Mouse (Mus musculus): Measurements from ENCODE around the gene Hadhb. TPM values are rescaled to one million over a fixed set of nuclear protein-coding genes. Genes with fewer than 3 reads are reported as not detected.

The Hadhb gene
- total RNA-seq (2021), result 1,392 and 1,422 TPM in 2 replicates
- long read RNA-seq, experiment 1, transcript Hadhb-203 (16 exons, 2,048 nt), result minor isoform, 789 of 1,763 reads
- long read RNA-seq, experiment 1, transcript Hadhb-202 (16 exons, 2,045 nt), result minor isoform, 18 of 1,763 reads
- long read RNA-seq, experiment 1, transcript Hadhb-201 (16 exons, 2,033 nt), result major isoform, 848 of 1,763 reads
- long read RNA-seq, experiment 1, partial matches to known transcripts, result 69 of 1,763 reads
- long read RNA-seq, experiment 1, other reads (novel, unspliced or antisense), result 38 of 1,763 reads
- long read RNA-seq, experiment 2, transcript Hadhb-201 (16 exons, 2,033 nt), result minor isoform, 680 of 1,546 reads
- long read RNA-seq, experiment 2, transcript Hadhb-202 (16 exons, 2,045 nt), result minor isoform, 25 of 1,546 reads
- long read RNA-seq, experiment 2, transcript Hadhb-203 (16 exons, 2,048 nt), result major isoform, 691 of 1,546 reads
- long read RNA-seq, experiment 2, partial matches to known transcripts, result 103 of 1,546 reads
- long read RNA-seq, experiment 2, other reads (novel, unspliced or antisense), result 46 of 1,546 reads

GRCm38 (mm10) chr5:30154474-30155394 lies at the start of gene Hadhb, which contains the start of gene Hadha:
Gene Hadhb, plus strand, starts transcription at chr5:30155248.
Gene Hadha, minus strand, starts transcription at chr5:30155162.
- peak; percentile 97 for DNase-seq

GRCm38 (mm10) chr5:30105668-30106300 lies 49.3 kb upstream of the Hadhb start, which contains the start of gene 3110082J24Rik:
Gene 3110082J24Rik, minus strand, starts transcription at chr5:30106086.
- DNase-seq, result no peak

DNA sequence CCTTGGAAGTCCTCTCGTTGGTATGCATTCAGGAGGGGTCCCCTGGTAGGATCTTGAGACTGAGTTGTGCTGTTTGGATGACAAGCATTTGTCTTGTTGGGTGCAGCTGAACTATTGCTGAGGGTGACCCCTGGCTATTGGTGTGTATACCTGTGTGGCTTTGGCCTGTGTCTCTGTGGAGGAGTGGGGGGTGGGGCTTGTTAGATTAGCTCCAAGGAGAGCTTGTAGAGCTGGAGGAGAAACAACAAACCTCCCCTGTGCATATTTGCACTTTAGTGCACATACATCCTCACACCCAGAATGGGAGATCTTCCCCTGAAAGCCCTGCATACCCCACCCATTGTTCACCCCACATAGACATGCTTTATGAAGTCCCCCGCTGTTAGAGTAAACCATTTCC lies 48.3 kb upstream of the Hadhb start:
- DNase-seq, result no peak

GRCm38 (mm10) chr5:30107186-30107585 lies 47.9 kb upstream of the Hadhb start:
- DNase-seq, result no peak

GRCm38 (mm10) chr5:30107611-30108041 lies 47.4 kb upstream of the Hadhb start:
- peak; percentile 62 for DNase-seq

DNA sequence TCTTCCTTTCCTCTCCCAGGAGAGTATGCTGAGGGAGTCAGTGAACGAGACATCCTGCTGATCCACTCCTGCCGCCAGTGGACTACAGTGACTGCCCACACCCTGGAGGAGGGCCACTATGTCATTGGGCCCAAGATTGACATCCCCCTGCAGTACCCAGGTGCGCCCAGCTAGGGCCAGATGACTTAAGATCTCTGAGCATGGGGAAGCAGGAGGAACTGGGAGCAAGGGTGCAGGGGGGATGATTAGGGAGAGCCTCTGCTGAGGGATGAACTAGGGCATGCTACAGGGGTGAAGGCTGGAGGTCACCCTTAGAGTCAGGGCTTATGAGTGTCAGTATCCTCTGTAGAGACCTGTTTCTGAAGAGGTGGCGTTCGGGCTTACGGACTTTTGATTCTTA lies 46.8 kb upstream of the Hadhb start:
- no peak for DNase-seq

GRCm38 (mm10) chr5:30109899-30110298 lies 45.1 kb upstream of the Hadhb start:
- no peak for DNase-seq

GRCm38 (mm10) chr5:30110371-30111060 lies 44.5 kb upstream of the Hadhb start:
- DNase-seq, result no peak

- DNase-seq, result peak; percentile 60
These were observed 43.9 kb upstream of the Hadhb start for GRCm38 (mm10) chr5:30111126-30111525.

DNA sequence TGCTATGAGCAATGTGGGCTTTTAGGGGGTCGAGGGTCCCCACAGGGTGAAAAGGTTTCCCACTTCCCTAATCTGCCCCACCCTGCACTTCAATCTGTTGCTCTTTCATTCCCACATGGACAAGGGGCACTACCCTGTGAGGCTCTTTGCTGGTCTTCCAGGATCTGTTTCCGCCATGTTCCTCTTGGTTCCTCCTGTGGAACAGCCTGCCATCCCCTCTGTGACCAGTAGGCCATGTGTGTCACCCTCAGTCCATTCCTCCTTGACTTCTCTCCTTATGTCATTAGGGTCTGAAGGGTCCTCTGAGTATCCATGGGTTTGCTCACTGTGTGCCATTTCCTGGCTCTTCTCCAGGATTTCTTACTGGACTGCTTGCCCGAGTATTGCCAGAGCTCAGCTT lies 43.3 kb upstream of the Hadhb start:
- DNase-seq, result no peak

GRCm38 (mm10) chr5:30112533-30113068 lies 42.4 kb upstream of the Hadhb start:
- no peak for DNase-seq

DNA sequence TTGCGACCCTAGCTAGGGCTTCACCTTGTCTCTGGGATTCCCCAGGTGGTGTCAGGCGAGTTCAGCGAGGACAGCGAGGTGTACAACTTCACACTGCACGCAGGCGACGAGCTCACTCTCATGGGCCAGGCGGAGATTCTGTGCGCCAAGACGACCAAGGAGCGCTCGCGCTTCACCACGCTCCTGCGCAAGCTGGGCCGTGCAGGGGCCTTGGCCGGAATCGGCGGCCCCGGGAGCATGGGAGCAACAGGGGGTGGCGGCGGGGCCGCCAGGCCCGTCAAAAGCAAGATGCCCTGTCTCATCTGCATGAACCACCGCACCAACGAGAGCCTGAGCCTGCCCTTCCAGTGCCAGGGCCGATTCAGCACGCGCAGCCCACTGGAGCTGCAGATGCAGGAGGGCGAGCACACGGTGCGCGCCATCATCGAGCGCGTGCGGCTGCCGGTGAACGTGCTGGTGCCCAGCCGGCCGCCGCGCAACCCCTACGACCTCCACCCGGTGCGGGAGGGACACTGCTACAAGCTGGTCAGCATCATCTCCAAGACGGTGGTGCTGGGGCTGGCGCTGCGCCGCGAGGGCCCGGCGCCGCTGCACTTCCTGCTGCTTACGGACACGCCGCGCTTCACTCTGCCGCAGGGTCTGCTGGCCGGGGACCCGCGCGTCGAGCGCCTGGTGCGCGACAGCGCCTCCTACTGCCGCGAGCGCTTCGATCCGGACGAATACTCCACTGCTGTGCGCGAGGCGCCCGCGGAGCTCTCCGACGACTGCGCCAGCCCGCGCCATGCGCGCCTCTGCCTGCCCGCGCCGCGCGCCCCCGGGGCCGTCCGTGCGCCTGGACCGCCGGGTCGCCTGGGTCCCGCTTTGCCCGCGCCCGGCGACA lies 40.9 kb upstream of the Hadhb start:
- DNase-seq, result peak; percentile 82

GRCm38 (mm10) chr5:30114761-30115140 lies 40.3 kb upstream of the Hadhb start:
- DNase-seq, result no peak

- no peak for DNase-seq
These were observed 39.3 kb upstream of the Hadhb start for GRCm38 (mm10) chr5:30115718-30116117.

- no peak for DNase-seq
These were observed 37.0 kb upstream of the Hadhb start for GRCm38 (mm10) chr5:30118018-30118417.

DNA sequence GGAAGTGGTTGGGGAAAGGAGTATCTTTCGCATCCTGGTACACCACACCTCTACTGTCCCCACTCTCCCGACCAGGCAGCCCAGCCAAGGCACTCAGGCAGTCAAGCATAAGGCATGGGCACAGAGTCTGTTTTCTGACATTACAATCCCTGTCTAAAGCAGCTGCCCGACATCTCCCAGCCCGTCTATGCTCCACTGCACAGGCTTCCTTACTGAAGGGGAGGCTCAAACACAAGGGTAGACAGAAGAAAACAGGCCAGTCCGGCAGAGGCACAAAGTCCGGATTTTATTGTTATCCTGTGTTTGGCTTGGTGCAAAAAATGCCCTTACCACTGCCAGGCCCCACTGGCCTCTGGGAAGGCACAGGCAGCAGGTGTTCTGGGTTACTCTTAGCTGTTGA lies 35.9 kb upstream of the Hadhb start:
- no peak for DNase-seq

DNA sequence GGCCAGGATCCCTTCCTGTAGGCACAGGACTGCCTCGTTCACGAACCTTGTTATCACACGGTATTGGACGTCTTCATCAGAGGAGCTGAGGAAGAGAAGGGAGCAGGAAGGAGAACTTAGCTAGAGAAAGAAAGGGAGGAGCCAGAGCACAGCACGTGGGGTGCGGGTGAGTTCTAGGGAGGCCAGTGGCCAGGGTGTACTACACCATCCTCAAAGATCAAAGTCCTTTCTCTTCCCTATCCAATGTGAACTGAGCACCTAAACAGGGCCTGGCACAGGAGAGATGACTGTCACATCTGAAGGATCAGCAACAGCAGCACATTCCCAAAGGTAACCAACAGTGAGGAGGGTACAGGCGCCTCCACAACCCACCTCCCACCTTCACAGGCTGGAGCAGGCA lies 34.9 kb upstream of the Hadhb start:
- no peak for DNase-seq

GRCm38 (mm10) chr5:30122481-30122880 lies 32.6 kb upstream of the Hadhb start:
- no peak for DNase-seq

DNA sequence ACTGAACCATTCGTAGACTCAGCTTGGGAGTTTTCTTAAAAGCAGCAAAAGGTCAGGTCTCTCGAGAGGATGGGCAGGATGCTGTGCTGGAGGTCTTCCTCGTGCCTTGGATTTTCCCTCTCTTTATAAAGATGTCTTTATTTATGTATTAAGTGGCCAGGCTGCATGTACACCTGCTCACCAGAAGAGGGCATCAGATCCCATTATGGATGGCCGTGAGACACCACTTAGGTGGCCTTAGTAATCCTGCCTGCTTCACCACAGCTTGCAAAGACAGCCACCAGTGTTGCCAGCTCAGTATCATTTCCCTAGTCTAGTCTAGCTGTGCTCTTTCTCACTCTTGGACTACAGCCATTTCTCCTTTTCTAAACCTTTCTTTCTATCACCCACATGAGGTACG lies 29.5 kb upstream of the Hadhb start:
- peak; percentile 47 for DNase-seq

- peak; percentile 35 for DNase-seq
These were observed 28.3 kb upstream of the Hadhb start for GRCm38 (mm10) chr5:30126756-30127155.

Data from adrenal gland, postnatal 14 days (tissue).